Mouse (Mus musculus) ES-E14 (cell line): ENCODE results near the gene Pde7b. TPM values are rescaled to one million over a fixed set of nuclear protein-coding genes. Genes with fewer than 3 reads are reported as not detected.

Source experiments
- DNase-seq: peaks from one replicate; pipeline ENCODE4 v3.0.0-alpha.2; 2013; ENCODE audit warnings: low read depth, low spot score
- H3K27ac ChIP-seq: 2 replicates; pipeline ENCODE4 v1.5.1; 2012; ENCODE audit warnings: low read depth, mild to moderate bottlenecking, low read length, moderate library complexity, mixed read lengths; ENCODE audit not compliant: poor library complexity, insufficient read depth, severe bottlenecking
- H3K36me3 ChIP-seq: 2 replicates; pipeline ENCODE4 v1.6.1; 2012; ENCODE audit warnings: mild to moderate bottlenecking, low read length, moderate library complexity, mixed read lengths; ENCODE audit not compliant: control insufficient read depth, poor library complexity, insufficient read depth, severe bottlenecking
- H3K4me1 ChIP-seq, 2 experiments: fragments of 150-350 bp in 1 of 2; sonication (generic) in 1 of 2; 2 replicates each; pipeline ENCODE4 v1.6.1; 2012; ENCODE audit warnings: low read length in 2 of 2, mild to moderate bottlenecking in 1 of 2, mixed read lengths in 1 of 2; ENCODE audit not compliant: control insufficient read depth in 2 of 2, insufficient read depth in 2 of 2, poor library complexity in 1 of 2
- H3K4me3 ChIP-seq, 2 experiments: fragments of 150-350 bp in 1 of 2; sonication (generic) in 1 of 2; 2 replicates each; pipeline ENCODE4 v1.5.1; 2012; ENCODE audit warnings: low read length in 2 of 2, low read depth in 1 of 2, mild to moderate bottlenecking in 1 of 2, mixed read lengths in 1 of 2; ENCODE audit not compliant: insufficient read depth in 1 of 2, poor library complexity in 1 of 2, severe bottlenecking in 1 of 2
- H3K9ac ChIP-seq: 2 replicates; pipeline ENCODE4 v1.6.1; 2012; ENCODE audit warnings: low read depth, mild to moderate bottlenecking, low read length, mixed read lengths; ENCODE audit not compliant: poor library complexity, insufficient read depth, severe bottlenecking
- H3K9me3 ChIP-seq: fragments of 150-350 bp; sonication (generic); 2 replicates; pipeline ENCODE4 v1.6.1; 2012; ENCODE audit warnings: low read depth, mild to moderate bottlenecking, low read length; ENCODE audit not compliant: control insufficient read depth, insufficient read depth
- CHD2 ChIP-seq: IDR thresholded peaks from 2 replicates; pipeline ENCODE4 v1.6.1; 2014; ENCODE audit warnings: mild to moderate bottlenecking, low read depth, low read length, inconsistent platforms
- HCFC1 ChIP-seq: IDR thresholded peaks from 2 replicates; pipeline ENCODE4 v1.6.1; 2012; ENCODE audit warnings: low read length, inconsistent platforms, borderline replicate concordance; ENCODE audit not compliant: insufficient read depth
- MAFK ChIP-seq: IDR thresholded peaks from 2 replicates; pipeline ENCODE4 v1.6.1; 2014; ENCODE audit warnings: mild to moderate bottlenecking, low read depth, low read length, inconsistent platforms; ENCODE audit not compliant: insufficient read depth
- ZC3H11A ChIP-seq: IDR thresholded peaks from 2 replicates; pipeline ENCODE4 v1.6.1; 2012; ENCODE audit warnings: low read depth, mild to moderate bottlenecking, inconsistent platforms, low read length, borderline replicate concordance
- ZNF384 ChIP-seq: IDR thresholded peaks from 2 replicates; pipeline ENCODE4 v1.6.1; 2012; ENCODE audit warnings: low read depth, low read length, inconsistent platforms
- in situ Hi-C, 2 experiments: fragments of 600-800 bp; cut with MboI; formaldehyde crosslinking; loops; one replicate each; pipeline ENCODE4 v1.15.1; 2025; ENCODE audit warnings: low sequenced_read_pairs in 2 of 2, inconsistent platforms in 1 of 2; ENCODE audit not compliant: unreplicated experiment in 2 of 2
- total RNA-seq: library from RNA; depleted of rRNA; stranded (reverse); fragments of 300-350 nt; gene quantifications from 2 replicates; pipeline ENCODE4 v1.2.3, GENCODE M21; 2012

Gene Pde7b
- total RNA-seq, 1 experiment, result 0.13 TPM

GRCm38 (mm10) chr10:20462596-20462995 lies 262.3 kb downstream of the Pde7b start:
- no peaks in the 10 kb centered on the region for H3K36me3 ChIP-seq
- TF ChIP-seq ZC3H11A (no peak), ZNF384 (no peak), CHD2 (no peak), HCFC1 (no peak), MAFK (no peak)
- DNase-seq, result no peak
- no peaks in the 10 kb centered on the region for H3K4me1 ChIP-seq
- H3K4me3 ChIP-seq, result no peak overlapping the region
- H3K9ac ChIP-seq, result no peak overlapping the region
- in situ Hi-C loops, result no loop called here
- no peak overlapping the region for H3K27ac ChIP-seq
- no peaks in the 10 kb centered on the region for H3K9me3 ChIP-seq

- H3K27ac ChIP-seq, result no peak overlapping the region
- in situ Hi-C loops, result no loop called here
- H3K4me1 ChIP-seq, result no peaks in the 10 kb centered on the region
- TF ChIP-seq CHD2 (no peak), HCFC1 (no peak), ZC3H11A (no peak), MAFK (no peak), ZNF384 (no peak)
- H3K36me3 ChIP-seq, result no peaks in the 10 kb centered on the region
- no peak overlapping the region for H3K4me3 ChIP-seq
- H3K9me3 ChIP-seq, result no peaks in the 10 kb centered on the region
- H3K9ac ChIP-seq, result no peak overlapping the region
- DNase-seq, result no peak
Observed at GRCm38 (mm10) chr10:20459657-20460350, 265.1 kb downstream of the Pde7b start.

GRCm38 (mm10) chr10:20459160-20459559 lies 265.7 kb downstream of the Pde7b start:
- TF ChIP-seq ZNF384 (no peak), HCFC1 (no peak), CHD2 (no peak), ZC3H11A (no peak), MAFK (no peak)
- H3K27ac ChIP-seq, result no peak overlapping the region
- no peaks in the 10 kb centered on the region for H3K9me3 ChIP-seq
- H3K36me3 ChIP-seq, result no peaks in the 10 kb centered on the region
- no peak for DNase-seq
- no peak overlapping the region for H3K9ac ChIP-seq
- in situ Hi-C loops, result no loop called here
- no peaks in the 10 kb centered on the region for H3K4me1 ChIP-seq
- H3K4me3 ChIP-seq, result no peak overlapping the region

GRCm38 (mm10) chr10:20454387-20455065 lies 270.4 kb downstream of the Pde7b start:
- TF ChIP-seq HCFC1 (no peak), ZC3H11A (no peak), ZNF384 (no peak), MAFK (no peak), CHD2 (no peak)
- DNase-seq, result no peak
- H3K36me3 ChIP-seq, result no peaks in the 10 kb centered on the region
- H3K9ac ChIP-seq, result no peak overlapping the region
- no peaks in the 10 kb centered on the region for H3K4me1 ChIP-seq
- H3K9me3 ChIP-seq, result no peaks in the 10 kb centered on the region
- H3K27ac ChIP-seq, result no peak overlapping the region
- in situ Hi-C loops, result no loop called here
- no peak overlapping the region for H3K4me3 ChIP-seq
